In the genomic region with DNA sequence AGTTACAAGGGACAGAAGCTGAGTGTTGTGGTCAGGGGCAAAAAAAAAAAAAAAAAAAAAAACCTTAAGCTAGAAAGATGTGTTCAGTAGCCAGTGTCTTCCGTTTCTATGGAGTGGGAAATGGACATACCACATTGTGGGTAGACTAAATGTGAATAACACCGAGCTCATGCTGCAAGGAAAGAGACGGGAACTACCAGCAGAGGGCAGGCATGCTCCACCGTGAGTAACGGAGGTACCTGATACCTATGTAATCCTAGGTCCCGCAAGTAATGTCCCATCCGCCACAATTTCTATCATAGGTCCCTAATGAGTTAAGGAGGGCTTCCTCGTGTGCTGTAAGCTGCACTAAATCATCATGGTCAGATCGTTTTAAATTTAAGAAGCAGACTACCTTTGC, we compare ENCODE assay signal across 10 mouse cellular contexts. TPM values are rescaled to one million over a fixed set of nuclear protein-coding genes. Genes with fewer than 3 reads are reported as not detected.
DNase-seq lines count a peak whose midpoint lies in the region; TF ChIP-seq lines count a peak whose summit lies in the region.
"Had no signal": no experiment of that assay in that cellular context is flagged by ENCODE, and none has a peak within 500 bp of the region (broad histone marks: within the 10 kb centered on the region; RNA-seq: fewer than 3 reads in every experiment).

No protein-coding gene starts in this region.

- no peaks in the 10 kb centered on the region for H3K36me3 ChIP-seq in testis, adult 2 months (ENCODE audit: control insufficient read depth, insufficient read depth, low read length)
- H3K36me3 ChIP-seq in megakaryocyte, embryonic 14.5 days (replicated peaks; ENCODE audit: low read length): no peaks in the 10 kb centered on the region
- H3K36me3 ChIP-seq: stomach, embryonic 15.5 days had no signal

- no peak overlapping the region for H3K27ac ChIP-seq in testis, adult 2 months (ENCODE audit: control insufficient read depth, insufficient read depth, low read depth, low read length)
- H3K27ac ChIP-seq: stomach, embryonic 15.5 days had no signal

- H3K27me3 ChIP-seq in testis, adult 2 months (ENCODE audit: control insufficient read depth, insufficient read depth, low read length): no peaks in the 10 kb centered on the region
- H3K27me3 ChIP-seq in megakaryocyte, embryonic 14.5 days (replicated peaks): no peaks in the 10 kb centered on the region
- H3K27me3 ChIP-seq: stomach, embryonic 15.5 days had no signal

- H3K9me3 ChIP-seq in megakaryocyte, embryonic 14.5 days: no peaks in the 10 kb centered on the region
- H3K9me3 ChIP-seq: stomach, embryonic 15.5 days had no signal

- H3K4me1 ChIP-seq in testis, adult 2 months (ENCODE audit: control insufficient read depth, insufficient read depth, low read length): no peaks in the 10 kb centered on the region
- H3K4me1 ChIP-seq in megakaryocyte, embryonic 14.5 days: peaks cover 23% of the 10 kb centered on the region
- H3K4me1 ChIP-seq: stomach, embryonic 15.5 days had no signal

- intact Hi-C loops in heart, postnatal 25 days (cut with DNase I): loop anchor here (2.0 kb wide), 1 partner anchor 532 kb away; no protein-coding TSS in a partner anchor

- H3K4me3 ChIP-seq in testis, adult 2 months (ENCODE audit: control insufficient read depth, low read depth, low read length): no peak overlapping the region
- H3K4me3 ChIP-seq in megakaryocyte, embryonic 14.5 days (replicated peaks): peak overlapping the region; percentile 7
- H3K4me3 ChIP-seq: stomach, embryonic 15.5 days had no signal

- peak; percentile 31 to 74 for DNase-seq in heart, adult 18-20 months
- no peak for DNase-seq in heart, postnatal 25 days (ENCODE audit: low spot score)
- DNase-seq in testis, postnatal 14 days (ENCODE audit: low spot score): no peak
- peak; percentile 55 for DNase-seq in cerebellum, adult 9-10 months
- peak; percentile 46 for DNase-seq in hindlimb bud, embryonic 11.5 days (ENCODE audit: extremely low spot score, low read depth, low spot score)
- DNase-seq in thymus, postnatal 0 days (ENCODE audit: low spot score): peak; percentile 82

- TF ChIP-seq POLR2A in testis, adult 2 months (IDR thresholded peaks at IDR 0.05; ENCODE audit: control insufficient read depth, low read depth, low read length): no peak

- peak; percentile 74; the same call in 1 of the 2 replicates for TF ChIP-seq CTCF in testis, adult 2 months (IDR thresholded peaks at IDR 0.05; ENCODE audit: control insufficient read depth, insufficient read depth, insufficient replicate concordance, low read depth, low read length)

RNA-seq across cellular contexts. Expression of a gene that starts 16.0 kb away (rescaled TPM):
- total RNA-seq in heart, adult 18-20 months (2021): not detected
- total RNA-seq in heart, postnatal 25 days (2021): not detected
- polyA plus RNA-seq in testis, adult 2 months (2012; rRNA removed): 0.32 and 0.35 TPM in 2 replicates
- not detected in 2 replicates for polyA plus RNA-seq in megakaryocyte, embryonic 14.5 days (2012; ENCODE audit: insufficient read depth, low replicate concordance)
- 0.08 TPM in 1 of 2 replicates, not detected in the other for polyA plus RNA-seq in thymus, postnatal 0 days (2015; fragmentation: Nextera tagmentation; extraction: Ambion mirVana)
- total RNA-seq: left cerebral cortex, postnatal 10 days had no signal
- polyA plus RNA-seq: stomach, embryonic 15.5 days had no signal

RNA-seq across cellular contexts. Expression of a gene that starts 28.7 kb away (rescaled TPM):
- 1 to 10 TPM; 4.7 to 6.5 TPM for total RNA-seq in heart, adult 18-20 months (2021)
- 1 to 10 TPM; 5.6 to 5.9 TPM for total RNA-seq in heart, postnatal 25 days (2021)
- 3.8 and 4.7 TPM in 2 replicates for polyA plus RNA-seq in testis, adult 2 months (2012; rRNA removed)
- polyA plus RNA-seq in megakaryocyte, embryonic 14.5 days (2012; ENCODE audit: insufficient read depth, low replicate concordance): 0.37 TPM in 1 of 2 replicates, not detected in the other
- polyA plus RNA-seq in thymus, postnatal 0 days (2015; fragmentation: Nextera tagmentation; extraction: Ambion mirVana): 76.7 and 77.5 TPM in 2 replicates

Comparison
In these comparisons a context has a peak if more than half of its experiments do, and no peak if none do; other contexts are left out.
1. DNase-seq: peak in heart, adult 18-20 months (2 of 2), cerebellum, adult 9-10 months (single experiment), hindlimb bud, embryonic 11.5 days (single experiment) and thymus, postnatal 0 days (single experiment); none in heart, postnatal 25 days (single experiment) and testis, postnatal 14 days (single experiment).
2. RNA of a gene that starts 28.7 kb away (polyA plus RNA-seq): 76.7 to 77.5 TPM in thymus, postnatal 0 days; 3.8 to 4.7 TPM in testis, adult 2 months and 0.37 TPM in megakaryocyte, embryonic 14.5 days; every median in the first group is over 10 times any median in the second.